Mouse (Mus musculus) cortical plate, adult 2 months (tissue): ENCODE data around the gene Spaca3.

Source experiments
- CTCF ChIP-seq: fragments of 200-500 bp; IDR thresholded peaks from 2 replicates; pipeline ENCODE4 v1.5.1; 2011; ENCODE audit warnings: mild to moderate bottlenecking, control low read depth, low read length; ENCODE audit not compliant: insufficient read depth; ENCODE audit errors: extremely low read depth
- POLR2A ChIP-seq: fragments of 200-500 bp; IDR thresholded peaks from 2 replicates; pipeline ENCODE4 v1.6.1; 2011; ENCODE audit warnings: mild to moderate bottlenecking, low read length, control low read depth; ENCODE audit not compliant: insufficient read depth; ENCODE audit errors: extremely low read depth

DNA sequence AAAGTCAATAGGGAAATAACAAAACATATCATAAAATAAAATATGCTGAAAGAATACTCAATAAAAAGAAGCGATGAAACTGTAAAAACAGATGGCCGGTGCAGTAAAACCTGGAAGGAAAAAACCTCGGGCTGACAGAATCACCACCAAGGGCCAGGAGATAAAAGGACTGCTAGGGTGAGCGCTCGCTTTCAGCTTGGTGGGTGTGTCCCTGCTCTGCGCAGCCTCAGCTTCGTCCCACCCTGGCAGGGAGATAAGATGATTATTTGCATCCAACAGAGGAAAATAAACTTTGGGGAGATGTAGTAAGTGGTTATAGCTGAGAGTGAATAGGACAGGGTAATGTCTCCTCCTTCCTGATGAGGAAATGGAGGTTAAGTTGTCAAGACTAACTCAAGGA, 3.3 kb upstream of the Spaca3 start:
- TF ChIP-seq CTCF (no peak), POLR2A (no peak)
